8 mouse cellular contexts compared by ENCODE assay signal in the genomic region with DNA sequence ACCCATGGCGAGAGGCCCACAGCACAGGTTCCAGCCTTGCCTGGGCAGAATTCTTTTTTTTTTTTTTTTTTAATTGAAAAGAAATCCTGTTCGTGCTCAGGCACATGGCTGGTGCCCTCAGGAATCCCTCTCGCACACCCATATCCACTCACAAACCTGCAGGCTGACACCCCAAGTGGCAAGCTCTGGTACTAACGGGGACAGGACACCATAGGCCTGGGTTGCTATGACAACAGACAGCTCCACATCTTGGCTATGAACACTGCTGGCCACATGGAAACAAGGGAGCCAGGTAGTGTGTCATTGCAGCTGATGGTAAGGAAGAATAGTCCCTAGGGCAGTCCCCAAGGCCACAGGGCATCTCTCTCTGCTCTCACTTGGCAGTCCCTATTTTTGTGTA. TPM values are rescaled to one million over a fixed set of nuclear protein-coding genes. Genes with fewer than 3 reads are reported as not detected.
A peak's percentile ranks its signal among the peaks of the same experiment; 100 is the strongest.
DNase-seq lines count a peak whose midpoint lies in the region; TF ChIP-seq lines count a peak whose summit lies in the region.

No protein-coding gene starts in this region.

- peak; percentile 16; the same call in 1 of the 2 replicates for TF ChIP-seq CTCF in testis, adult 2 months (IDR thresholded peaks at IDR 0.05; ENCODE audit: control insufficient read depth, insufficient read depth, insufficient replicate concordance, low read depth, low read length)

- no peak overlapping the region for H3K27ac ChIP-seq in testis, adult 2 months (ENCODE audit: control insufficient read depth, insufficient read depth, low read depth, low read length)

- H3K4me3 ChIP-seq in testis, adult 2 months (ENCODE audit: control insufficient read depth, low read depth, low read length), result no peak overlapping the region; the same call in 1 of the 2 replicates

- TF ChIP-seq POLR2A in testis, adult 2 months (IDR thresholded peaks at IDR 0.05; ENCODE audit: control insufficient read depth, low read depth, low read length), result no peak

- no peak for DNase-seq in testis, postnatal 14 days (ENCODE audit: low spot score)
- DNase-seq in embryo, embryonic 10.5 days (ENCODE audit: low spot score), result peak; percentile 66
- peak; percentile 57 for DNase-seq in induced T-regulatory cell, adult 2 months (ENCODE audit: low read depth)
- DNase-seq in retina, postnatal 1 day, result peak; percentile 86
- DNase-seq in kidney, adult 8-10 months, result no peak
- no peak for DNase-seq in adrenal gland, adult 2 months
- no peak for DNase-seq in lung, postnatal 36 days

- H3K36me3 ChIP-seq in testis, adult 2 months (ENCODE audit: control insufficient read depth, insufficient read depth, low read length), result no peaks in the 10 kb centered on the region

- H3K4me1 ChIP-seq in testis, adult 2 months (ENCODE audit: control insufficient read depth, insufficient read depth, low read length), result peaks cover 6% of the 10 kb centered on the region

- H3K27me3 ChIP-seq in testis, adult 2 months (ENCODE audit: control insufficient read depth, insufficient read depth, low read length), result no peaks in the 10 kb centered on the region

RNA-seq across cellular contexts. Expression of a gene that starts 15.9 kb away (rescaled TPM):
- polyA plus RNA-seq in testis, adult 2 months (2012; rRNA removed), result 5.2 and 6.0 TPM in 2 replicates
- total RNA-seq in adrenal gland, adult 2 months (2021), result 10 to 100 TPM; 41.4 to 46.7 TPM
- 72.1 and 82.5 TPM in 2 replicates for polyA plus RNA-seq in adrenal gland, adult 2 months (2012; rRNA removed)

RNA-seq across cellular contexts. Expression of a gene that starts 42.7 kb away (rescaled TPM):
- 40.0 and 41.5 TPM in 2 replicates for polyA plus RNA-seq in testis, adult 2 months (2012; rRNA removed)
- total RNA-seq in adrenal gland, adult 2 months (2021), result 10 to 100 TPM in 1 of 2 experiments, 1 to 10 TPM in 1; 8.4 to 12.5 TPM
- polyA plus RNA-seq in adrenal gland, adult 2 months (2012; rRNA removed), result 11.2 and 13.1 TPM in 2 replicates

Comparison
In these comparisons a context has a peak if more than half of its experiments do, and no peak if none do; other contexts are left out.
1. DNase-seq: peak in embryo, embryonic 10.5 days (single experiment), induced T-regulatory cell, adult 2 months (single experiment) and retina, postnatal 1 day (single experiment); none in testis, postnatal 14 days (single experiment), kidney, adult 8-10 months (0 of 2), adrenal gland, adult 2 months (single experiment) and lung, postnatal 36 days (single experiment).
2. RNA of a gene that starts 15.9 kb away (polyA plus RNA-seq): 72.1 to 82.5 TPM in adrenal gland, adult 2 months; 5.2 to 6.0 TPM in testis, adult 2 months; every median in the first group is over 10 times any median in the second.